Mouse (Mus musculus) layer of hippocampus, adult 18-20 months (tissue): ENCODE data around the gene Irak1bp1. TPM values are rescaled to one million over a fixed set of nuclear protein-coding genes. Genes with fewer than 3 reads are reported as not detected.
A peak's percentile ranks its signal among the peaks of the same experiment; 100 is the strongest.

Experiments
- DNase-seq, 2 experiments: peaks; one replicate each; pipeline ENCODE4 v3.0.0; 2022; ENCODE audit warnings: low spot score in 2 of 2
- long read RNA-seq: library from polyadenylated mRNA; stranded (forward); transcript quantifications from one replicate; pipeline ENCODE4 v2.0.0, GENCODE M21; 2021
- total RNA-seq, 2 experiments: library from RNA; stranded (reverse); gene quantifications; 2 replicates each; pipeline ENCODE4 v1.2.3; 2021

Irak1bp1 gene
- 10 to 100 TPM; 17.7 to 19.3 TPM for total RNA-seq
- long read RNA-seq, transcript Irak1bp1-202 (4 exons, 2,158 nt): major isoform, 12 of 13 reads
- long read RNA-seq, partial matches to known transcripts: 1 of 13 reads
- long read RNA-seq, other reads (novel, unspliced or antisense): 0 of 13 reads

- DNase-seq: no peak
These were observed at the start of gene Irak1bp1 for GRCm38 (mm10) chr9:82829007-82829689. TSS of gene Irak1bp1 (plus strand) at chr9:82829540.

- DNase-seq: no peak
These were observed 41.0 kb upstream of the Irak1bp1 start for GRCm38 (mm10) chr9:82788375-82788774.

DNA sequence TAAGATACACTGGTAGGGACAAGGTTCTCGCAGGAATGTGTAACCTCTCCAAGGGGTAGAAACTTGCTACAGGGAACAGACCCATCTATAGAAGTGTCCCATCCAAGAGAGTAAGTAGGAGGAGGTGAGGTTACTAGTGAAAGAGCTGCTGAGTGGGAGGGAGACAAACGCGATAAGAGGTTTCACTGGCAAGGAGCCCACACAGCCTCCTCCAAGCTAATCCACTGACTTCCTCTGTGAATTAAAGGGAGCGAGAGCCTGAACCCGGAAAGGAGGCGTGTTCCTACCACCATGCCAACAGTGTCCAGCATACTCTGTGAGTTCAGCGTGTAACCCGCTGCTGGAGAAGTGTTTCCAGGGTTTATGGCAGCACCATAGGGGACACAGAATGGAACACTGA, 29.0 kb upstream of the Irak1bp1 start:
- no peak for DNase-seq

DNA sequence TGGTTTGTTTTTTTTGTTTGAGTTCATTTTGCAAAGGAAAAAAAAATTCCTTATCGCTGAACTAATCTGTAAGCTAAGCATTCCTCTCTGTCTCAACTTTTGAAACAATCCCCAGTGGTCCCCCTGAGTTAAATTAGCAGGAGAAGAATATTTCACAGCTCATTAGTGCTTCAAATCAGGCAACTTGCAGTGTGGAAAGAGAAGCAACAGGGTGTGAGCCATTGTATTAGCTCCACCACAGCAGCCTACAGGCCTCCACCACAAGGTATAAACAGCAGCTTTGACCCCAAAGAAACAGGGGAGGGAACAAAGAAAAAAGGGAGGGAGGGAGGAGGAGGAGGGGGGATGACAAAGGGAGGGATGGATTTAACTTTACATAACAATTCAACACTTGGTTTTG, 22.2 kb upstream of the Irak1bp1 start:
- DNase-seq: no peak

DNA sequence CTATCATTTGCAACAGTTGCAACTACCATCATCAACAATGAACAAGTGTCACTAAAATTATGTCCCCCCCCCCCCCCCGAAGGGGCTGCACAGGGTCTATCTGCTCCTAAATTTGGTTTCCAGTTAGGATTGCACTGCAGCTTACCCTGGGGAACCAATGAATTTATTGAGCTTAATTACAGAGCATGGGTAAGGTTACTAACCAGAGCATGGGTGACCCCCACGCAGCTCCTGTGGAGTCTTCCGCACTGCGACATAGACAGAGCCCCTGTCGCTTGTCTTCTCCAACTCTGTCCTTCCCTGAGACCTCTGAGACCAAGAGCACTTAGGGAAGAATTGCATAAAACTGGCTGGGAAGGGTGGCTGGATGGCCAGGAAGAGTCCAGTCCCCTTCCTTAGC, 21.7 kb upstream of the Irak1bp1 start:
- DNase-seq: no peak

DNA sequence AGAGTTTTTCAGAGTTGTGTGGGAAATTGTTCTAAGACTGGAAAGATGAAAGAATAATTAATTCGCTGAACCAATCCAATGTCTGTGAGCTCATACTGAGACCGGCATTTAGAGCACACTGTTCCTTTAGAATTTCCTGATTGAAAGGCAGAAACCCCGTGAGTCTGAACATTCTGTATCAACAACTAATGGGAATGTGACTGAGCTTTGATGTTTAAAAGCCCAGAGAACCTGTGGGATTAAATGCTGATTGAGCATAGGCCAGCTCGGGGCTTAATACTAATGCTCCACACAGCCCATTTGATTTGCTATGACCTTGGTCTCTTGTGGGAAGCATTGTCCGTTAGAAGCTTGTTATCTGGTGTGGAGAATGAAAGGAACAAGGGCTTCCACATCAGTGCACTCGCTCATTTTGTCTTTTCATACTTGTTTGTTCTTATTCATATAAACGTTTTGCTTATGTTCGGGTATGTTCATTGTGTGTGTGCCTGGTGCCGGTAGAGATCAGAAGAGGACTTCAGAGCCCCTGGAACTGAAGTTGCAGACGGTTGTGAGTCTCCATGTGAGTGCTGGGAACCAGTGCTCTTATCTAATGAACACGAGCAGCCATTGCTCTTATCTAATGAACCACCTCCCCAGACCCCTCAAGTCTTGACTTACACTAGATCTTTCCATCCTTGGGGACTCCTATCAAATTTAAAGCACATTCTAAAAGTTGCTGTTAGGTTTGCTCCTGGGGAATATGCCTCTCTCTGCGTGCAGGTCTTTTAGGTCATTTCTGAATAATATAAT, 17.0 kb upstream of the Irak1bp1 start:
- DNase-seq: no peak

DNA sequence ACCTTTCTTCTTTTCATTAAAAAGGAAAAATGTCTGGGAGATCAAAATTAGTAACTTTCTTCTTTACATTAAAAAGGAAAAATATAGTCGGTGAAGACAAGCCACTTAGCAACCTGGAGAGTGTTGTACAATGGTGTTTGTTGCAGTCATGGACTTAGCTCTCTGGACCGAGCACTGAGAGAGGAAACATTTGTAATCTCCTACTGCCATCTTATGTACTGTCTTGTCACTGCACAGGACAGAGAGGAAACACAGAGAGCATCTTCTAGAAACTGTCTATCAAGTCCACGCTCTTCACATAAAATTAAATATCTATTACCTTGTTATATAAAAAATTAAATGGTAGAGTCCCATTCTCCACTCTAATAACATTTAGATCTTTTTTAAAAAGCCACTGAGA, 14.8 kb upstream of the Irak1bp1 start:
- peak in 1 of 2 experiments; percentile 32 for DNase-seq

DNA sequence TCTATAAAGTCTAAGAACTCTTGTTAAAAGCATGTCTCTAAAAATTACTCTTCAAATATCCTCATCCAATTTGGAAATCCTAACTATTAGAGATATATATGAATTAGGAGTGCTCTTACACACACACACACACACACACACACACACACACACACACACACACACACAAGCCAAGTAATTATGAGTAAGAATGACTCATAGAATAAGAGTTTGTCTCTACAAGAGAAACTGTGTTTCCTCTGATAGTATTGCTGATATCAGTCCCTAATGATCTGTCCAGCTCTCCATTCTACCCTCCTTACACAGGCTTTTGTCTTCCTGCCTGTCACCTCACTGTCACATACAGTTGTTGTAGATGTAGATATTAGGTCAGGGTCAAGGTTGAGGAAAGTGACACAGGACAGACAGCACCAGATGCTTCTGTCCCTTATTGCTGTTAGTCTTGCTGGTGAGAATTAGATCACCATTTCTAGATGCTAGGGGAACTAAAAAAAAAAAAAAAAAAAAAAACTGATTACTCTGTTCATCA, 14.0 kb upstream of the Irak1bp1 start:
- DNase-seq: no peak

GRCm38 (mm10) chr9:82826426-82826825, 2.9 kb upstream of the Irak1bp1 start:
- DNase-seq: no peak

DNA sequence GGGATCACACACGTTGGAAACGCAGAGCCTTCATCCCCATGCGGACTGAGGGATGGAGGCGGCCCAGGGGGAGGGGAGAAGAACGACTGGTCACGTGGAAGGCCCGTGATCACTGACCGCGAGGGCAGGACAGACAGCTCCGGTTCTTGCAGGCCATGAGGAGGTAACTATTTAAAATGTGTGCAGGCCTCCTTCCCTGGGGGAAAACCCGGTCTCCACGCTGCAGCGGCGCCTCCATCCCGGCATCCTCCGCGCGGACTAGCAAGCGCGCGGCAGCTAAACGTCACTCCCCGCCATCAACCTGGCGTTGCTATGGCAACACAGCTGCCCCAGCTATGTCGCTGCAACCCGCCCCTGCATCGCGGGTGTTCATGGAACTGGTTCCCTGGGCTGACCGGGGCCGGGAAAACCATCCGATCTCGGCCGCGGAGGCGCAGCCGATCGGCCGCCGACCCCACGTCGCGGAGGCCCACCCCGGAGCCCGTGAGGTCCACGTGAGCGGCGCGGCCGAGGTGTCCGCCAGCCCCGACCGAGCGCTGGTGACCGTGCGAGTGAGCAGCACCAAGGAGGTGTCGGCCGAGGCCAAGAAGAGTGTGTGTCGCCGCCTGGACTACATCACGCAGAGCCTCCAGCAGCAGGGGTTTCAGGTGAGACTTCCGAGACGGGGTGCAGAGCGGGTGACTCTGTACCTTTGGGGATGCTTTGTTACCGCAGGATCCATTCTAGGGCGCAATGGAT, 522 bp downstream of the Irak1bp1 start:
- peak; percentile 86 to 94 for DNase-seq

DNA sequence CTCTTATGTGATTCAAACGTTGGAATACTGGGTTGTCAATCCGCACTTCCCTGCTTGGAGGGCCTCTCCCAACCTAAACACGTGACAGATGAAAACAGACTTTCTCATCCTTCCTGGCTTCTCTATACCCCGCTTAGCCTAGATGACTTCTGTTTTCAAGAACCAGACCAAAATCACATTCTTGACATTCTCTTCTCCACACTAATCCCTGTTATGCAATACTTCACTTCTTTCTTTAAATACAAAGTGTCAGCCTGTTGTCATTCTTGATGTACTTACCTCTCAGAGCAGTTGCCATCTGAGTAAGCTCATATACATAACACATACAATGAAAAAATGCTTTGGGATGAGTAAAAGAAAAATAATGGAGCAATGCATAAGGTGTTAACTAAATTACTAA, 2.6 kb downstream of the Irak1bp1 start:
- DNase-seq: no peak

DNA sequence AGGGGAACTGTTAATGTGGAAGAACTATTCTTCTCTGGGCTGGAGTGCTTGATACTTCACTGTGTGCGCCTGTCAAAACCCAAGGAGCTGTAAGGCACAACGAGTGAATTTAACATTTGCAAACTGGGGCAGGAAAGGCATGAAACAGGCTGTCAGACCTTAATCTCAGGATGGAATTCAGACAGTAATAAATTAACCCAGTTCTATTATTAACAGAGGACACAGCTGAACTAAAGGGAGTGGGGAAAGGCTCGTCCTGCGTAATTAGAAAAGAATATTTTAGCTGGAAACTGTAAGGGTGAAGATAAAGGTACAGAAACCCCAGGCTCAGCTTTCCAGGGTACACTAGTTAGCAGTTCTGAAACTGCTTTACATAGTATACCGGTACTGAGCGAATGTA, 6.6 kb downstream of the Irak1bp1 start:
- DNase-seq: peak in 1 of 2 experiments; percentile 37

DNA sequence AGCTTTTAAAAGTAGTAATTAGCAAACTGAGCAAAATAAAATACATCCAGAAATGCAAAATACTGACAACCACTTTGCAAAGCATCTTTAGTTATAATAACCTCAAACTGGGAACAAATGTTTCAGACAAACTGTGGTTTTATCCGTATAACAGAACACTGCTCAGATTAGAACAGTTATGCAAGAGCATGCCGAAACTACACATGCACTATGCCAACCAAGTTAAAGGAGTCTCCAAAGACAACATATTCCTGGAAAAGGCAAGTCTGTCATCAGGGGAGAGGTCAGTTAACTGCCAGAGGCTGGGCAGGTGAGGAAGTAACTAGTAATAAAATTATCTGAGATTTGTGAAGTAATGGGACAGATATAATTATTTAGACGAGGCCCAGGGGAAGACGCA, 13.3 kb downstream of the Irak1bp1 start:
- no peak for DNase-seq

DNA sequence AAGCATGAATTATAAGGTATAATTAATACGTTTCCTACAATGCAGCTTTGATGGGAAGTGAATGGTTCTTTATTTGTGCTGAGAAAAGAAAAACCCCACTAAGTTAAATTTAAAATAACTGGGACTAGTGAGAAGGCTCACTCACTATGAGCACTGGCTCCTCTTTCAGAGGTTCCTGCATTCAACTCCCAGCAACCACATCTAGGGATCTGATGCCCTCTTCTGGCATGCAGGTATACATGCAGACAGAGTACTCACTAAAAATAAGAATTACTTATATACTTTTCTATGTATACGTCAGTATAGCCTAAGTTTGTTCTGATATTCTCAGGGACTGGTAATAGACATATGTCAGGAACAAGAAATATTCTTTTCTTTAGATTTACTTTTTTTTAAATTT, 24.7 kb downstream of the Irak1bp1 start:
- DNase-seq: no peak

DNA sequence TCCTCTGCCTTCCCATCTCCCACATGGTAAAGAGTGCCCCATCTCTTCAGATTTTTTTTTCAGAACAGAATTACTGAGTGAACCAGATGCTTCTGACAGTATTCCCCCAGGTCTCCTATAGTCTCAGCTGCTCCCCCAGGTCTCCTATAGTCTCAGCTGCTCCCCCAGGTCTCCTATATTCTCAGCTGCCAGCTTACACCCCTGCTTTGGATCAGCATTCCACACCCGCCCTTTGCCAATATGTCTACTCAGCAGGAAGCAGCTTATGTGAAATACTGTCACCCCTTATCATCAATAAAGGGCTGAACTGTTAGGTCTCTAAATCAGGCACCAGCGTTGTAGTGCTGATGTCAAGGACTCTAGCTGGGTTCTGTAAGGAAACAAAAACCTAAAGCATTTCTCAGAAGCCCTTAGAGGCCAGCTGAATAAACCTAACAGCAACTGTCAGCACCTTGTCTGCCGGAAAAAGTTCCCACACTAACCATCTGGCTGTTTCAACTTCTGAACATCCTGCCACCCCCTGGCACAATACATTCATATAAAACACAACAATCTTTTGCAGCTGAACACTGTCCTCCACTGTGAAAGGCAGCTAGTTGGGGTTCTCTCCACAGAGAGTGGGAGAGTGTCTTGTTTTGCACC, 25.8 kb downstream of the Irak1bp1 start:
- DNase-seq: peak; percentile 27 to 67

DNA sequence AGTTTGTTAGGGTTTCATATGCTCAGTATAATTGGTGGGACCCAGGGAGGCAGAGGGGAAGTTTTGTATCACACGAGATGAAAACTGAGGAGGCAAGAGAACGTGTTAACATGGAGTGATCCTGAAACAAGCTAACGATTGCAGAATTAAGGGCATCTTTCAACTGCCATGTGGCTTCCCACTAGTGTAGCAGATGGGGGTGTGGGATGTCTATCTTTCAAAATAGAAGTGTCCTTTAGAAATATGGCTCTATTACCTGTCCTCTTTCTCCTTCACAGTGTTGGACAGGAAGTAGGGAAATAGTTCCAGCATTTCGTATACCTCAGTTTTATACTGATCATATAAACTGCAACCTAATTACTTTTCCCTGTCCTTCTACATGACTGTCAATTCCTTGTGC, 26.9 kb downstream of the Irak1bp1 start:
- DNase-seq: peak in 1 of 2 experiments; percentile 63

DNA sequence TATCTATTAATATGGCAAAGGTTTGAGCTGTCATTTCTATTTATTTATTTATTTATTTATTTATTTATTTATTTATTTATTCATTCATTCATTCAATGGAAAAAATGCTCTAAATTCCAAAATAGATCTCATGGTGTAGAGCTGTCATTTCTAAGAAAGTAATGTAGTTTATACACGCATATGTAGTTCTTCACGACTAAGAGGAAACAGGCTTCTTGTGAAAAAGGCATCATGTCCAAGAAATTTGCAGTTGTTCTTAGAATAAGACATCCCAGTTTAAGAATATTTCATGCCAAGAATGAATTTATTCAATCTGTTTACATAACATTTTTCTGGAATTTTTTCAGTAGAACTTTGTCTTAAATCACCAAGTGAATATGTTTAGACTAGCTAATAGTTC, 31.5 kb downstream of the Irak1bp1 start:
- no peak for DNase-seq

GRCm38 (mm10) chr9:82861316-82861715, 32.0 kb downstream of the Irak1bp1 start:
- no peak for DNase-seq

DNA sequence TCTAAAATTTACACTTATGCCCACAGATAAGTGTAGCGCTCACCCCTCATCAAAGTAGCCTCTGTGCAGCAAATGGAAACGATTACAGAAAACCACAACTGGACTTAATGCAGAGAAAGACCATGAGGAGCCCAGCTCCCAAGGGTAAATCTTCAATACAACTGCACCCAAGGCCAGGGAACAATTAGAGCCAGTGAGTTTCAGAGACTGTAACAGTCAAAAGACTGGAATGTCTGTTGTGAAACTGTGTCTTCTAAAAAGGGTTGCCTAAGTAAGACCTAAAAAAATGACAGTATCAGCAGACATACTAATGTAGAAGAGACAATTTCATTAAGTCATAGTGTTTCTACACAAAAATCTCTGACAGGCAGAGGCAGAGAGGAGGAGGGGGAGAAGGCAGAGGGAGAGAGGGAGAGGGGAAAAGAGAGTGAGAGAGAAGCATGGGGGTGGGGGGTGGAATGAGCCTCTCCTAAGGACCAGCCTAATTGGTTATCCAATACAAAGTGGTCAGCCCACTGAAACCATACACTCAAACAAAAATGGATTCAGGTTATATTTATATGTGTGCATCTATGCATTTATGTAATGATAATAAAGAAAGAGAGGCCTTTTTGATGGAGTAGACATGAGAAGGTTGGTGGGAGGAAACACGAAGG, 32.6 kb downstream of the Irak1bp1 start:
- no peak for DNase-seq

- no peak for DNase-seq
These were observed 36.8 kb downstream of the Irak1bp1 start for GRCm38 (mm10) chr9:82866121-82866520.
